Mouse (Mus musculus): ENCODE data around the gene Spire2. TPM values are rescaled to one million over a fixed set of nuclear protein-coding genes. Genes with fewer than 3 reads are reported as not detected.

Spire2 gene
- polyA plus RNA-seq, 1 experiment from 2014 or later = 0.95 TPM

DNA sequence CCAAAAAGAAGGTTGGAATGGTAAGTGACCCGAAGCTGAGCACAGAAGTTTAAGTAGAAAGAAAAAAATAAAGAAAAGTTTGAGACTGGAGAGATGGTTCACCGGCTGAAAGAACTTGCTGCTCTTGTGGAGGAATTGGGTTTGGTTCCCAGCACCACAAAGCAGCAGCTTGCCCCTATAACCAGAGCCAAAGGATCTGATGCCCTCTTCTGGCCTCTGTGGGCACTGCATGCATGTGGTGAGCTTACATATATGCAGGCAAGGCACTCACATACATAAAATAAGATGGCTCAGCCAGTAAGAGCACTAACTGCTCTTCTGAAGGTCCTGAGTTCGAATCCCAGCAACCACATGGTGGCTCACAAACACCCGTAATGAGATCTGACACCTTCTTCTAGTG, 7.6 kb downstream of the Spire2 start:
- Histone ChIP-seq H3K4me1 (ENCODE audit: control insufficient read depth, insufficient read depth, low read length) (no peaks in the 10 kb centered on the region), H3K9ac (ENCODE audit: low read length) (no peak overlapping the region), H3K36me3 (ENCODE audit: control insufficient read depth, insufficient read depth, low read length) (no peaks in the 10 kb centered on the region), H3K9me3 (ENCODE audit: control insufficient read depth, low read length) (no peaks in the 10 kb centered on the region), H3K4me2 (ENCODE audit: low read depth, severe bottlenecking) (no peak overlapping the region), H3K27me3 (ENCODE audit: control insufficient read depth, insufficient read depth, low read length) (no peaks in the 10 kb centered on the region), H3K4me3 (ENCODE audit: low read depth, low read length) (no peak overlapping the region), H3K27ac (replicated peaks; ENCODE audit: low read depth, low read length) (no peak overlapping the region)
- 95% methylated on average over 4 of the region's 4 CpGs for WGBS
- DNase-seq (ENCODE audit: low spot score) (peak; percentile 32), ATAC-seq (ENCODE audit: insufficient number of reproducible peaks, low FRiP score, low TSS enrichment, low read depth) (no peak)

DNA sequence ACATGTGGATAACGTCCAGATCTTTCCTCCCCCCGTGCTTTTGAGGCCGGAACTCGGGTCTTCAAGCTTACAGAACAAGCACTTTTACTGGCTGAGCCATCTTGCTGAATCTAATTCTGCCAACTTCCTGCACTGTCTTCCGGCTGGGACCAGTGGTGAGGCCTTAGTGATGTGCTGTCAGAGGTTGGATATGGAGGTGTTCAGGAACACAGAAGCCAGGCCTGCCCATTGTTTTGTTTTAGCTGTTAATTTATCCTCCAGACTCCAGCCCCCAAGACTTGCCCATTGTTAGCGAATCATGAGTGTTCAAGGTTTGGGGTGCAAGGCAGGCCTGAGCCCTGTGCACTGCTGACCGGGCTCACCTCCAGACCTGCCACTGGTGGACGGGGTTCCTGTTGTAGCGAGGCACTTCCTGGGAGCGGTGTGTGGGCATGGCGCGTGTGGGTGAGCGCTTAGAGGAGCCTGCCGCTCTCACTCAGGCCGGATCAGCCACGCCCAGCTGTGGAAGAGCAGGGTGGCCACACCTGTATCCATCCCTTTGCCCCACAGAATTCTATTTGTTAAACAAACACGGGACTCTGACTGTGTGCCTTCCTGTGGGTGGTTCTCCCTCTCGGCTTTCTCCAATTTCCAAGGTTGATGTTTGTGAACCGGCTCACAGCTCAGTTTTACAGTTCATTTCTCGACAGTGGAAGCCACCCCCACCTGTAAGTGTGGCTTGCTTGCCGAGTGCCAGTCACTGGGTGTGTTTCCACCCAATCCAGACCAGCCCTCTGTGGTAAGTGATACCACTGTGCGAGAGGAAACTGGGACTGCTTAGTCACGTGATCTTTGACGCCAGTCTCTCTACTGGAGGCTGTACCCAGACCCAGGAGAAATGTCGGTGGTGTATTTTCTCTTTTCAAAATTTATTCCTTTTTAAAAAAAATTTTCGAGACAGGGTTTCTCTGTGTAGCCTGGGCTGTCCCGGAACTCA, 8.8 kb downstream of the Spire2 start:
- Histone ChIP-seq H3K4me3 (ENCODE audit: low read depth, low read length) (no peak overlapping the region), H3K4me2 (ENCODE audit: low read depth, severe bottlenecking) (no peak overlapping the region), H3K27ac (replicated peaks; ENCODE audit: low read depth, low read length) (no peak overlapping the region), H3K36me3 (ENCODE audit: control insufficient read depth, insufficient read depth, low read length) (no peaks in the 10 kb centered on the region), H3K9me3 (ENCODE audit: control insufficient read depth, low read length) (no peaks in the 10 kb centered on the region), H3K9ac (ENCODE audit: low read length) (no peak overlapping the region), H3K4me1 (ENCODE audit: control insufficient read depth, insufficient read depth, low read length) (no peaks in the 10 kb centered on the region), H3K27me3 (ENCODE audit: control insufficient read depth, insufficient read depth, low read length) (no peaks in the 10 kb centered on the region)
- ATAC-seq (ENCODE audit: insufficient number of reproducible peaks, low FRiP score, low TSS enrichment, low read depth) (no peak), DNase-seq (ENCODE audit: low spot score) (no peak)
- WGBS = 86% methylated on average over 27 of the region's 27 CpGs

DNA sequence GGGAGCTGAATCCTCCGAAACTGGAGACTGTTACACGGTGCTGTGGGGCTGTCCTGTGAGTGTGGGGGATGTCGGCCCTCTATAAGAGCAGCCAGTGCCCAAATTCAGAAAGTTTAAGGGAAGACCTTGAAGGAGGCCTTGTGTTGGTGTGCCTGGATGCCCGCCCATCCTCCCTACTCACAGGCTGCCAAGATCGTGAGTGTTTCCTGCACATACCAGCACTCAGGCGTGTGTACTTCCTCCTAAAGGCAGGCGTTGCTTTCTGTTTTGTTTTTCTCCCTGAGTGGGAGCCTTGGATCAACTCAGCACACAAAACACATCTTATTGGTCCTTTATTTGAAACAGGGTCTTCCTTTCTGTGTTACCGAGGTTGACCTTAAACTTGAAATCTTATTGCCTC, 9.7 kb downstream of the Spire2 start:
- Histone ChIP-seq H3K36me3 (ENCODE audit: control insufficient read depth, insufficient read depth, low read length) (no peaks in the 10 kb centered on the region), H3K9me3 (ENCODE audit: control insufficient read depth, low read length) (no peaks in the 10 kb centered on the region), H3K27ac (replicated peaks; ENCODE audit: low read depth, low read length) (no peak overlapping the region), H3K9ac (ENCODE audit: low read length) (no peak overlapping the region), H3K27me3 (ENCODE audit: control insufficient read depth, insufficient read depth, low read length) (no peaks in the 10 kb centered on the region), H3K4me3 (ENCODE audit: low read depth, low read length) (no peak overlapping the region), H3K4me1 (ENCODE audit: control insufficient read depth, insufficient read depth, low read length) (no peaks in the 10 kb centered on the region), H3K4me2 (ENCODE audit: low read depth, severe bottlenecking) (no peak overlapping the region)
- DNase-seq (ENCODE audit: low spot score) (no peak), ATAC-seq (ENCODE audit: insufficient number of reproducible peaks, low FRiP score, low TSS enrichment, low read depth) (no peak)
- 85% methylated on average over 8 of the region's 8 CpGs for WGBS

DNA sequence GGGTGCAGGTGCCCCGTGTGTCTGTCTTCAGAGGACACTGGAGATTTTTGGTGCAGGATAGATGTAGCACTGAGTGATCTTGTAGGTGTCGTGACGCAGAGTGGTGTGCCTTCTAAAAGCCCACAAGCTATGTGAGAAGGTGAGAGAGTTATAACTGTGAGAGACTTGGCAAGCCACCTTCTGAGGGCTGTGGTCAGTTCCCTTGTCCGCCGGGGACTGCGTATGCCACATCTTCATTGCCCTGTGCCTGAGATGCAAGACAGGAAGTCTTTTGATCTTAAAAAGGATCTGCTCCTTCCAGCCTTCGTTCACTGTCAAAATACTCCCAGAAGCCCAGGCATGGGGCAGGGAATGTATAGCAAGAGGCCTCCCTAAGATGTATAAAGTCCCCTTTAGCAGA, 10.4 kb downstream of the Spire2 start:
- Histone ChIP-seq H3K27me3 (ENCODE audit: control insufficient read depth, insufficient read depth, low read length) (no peaks in the 10 kb centered on the region), H3K4me2 (ENCODE audit: low read depth, severe bottlenecking) (no peak overlapping the region), H3K27ac (replicated peaks; ENCODE audit: low read depth, low read length) (no peak overlapping the region), H3K9me3 (ENCODE audit: control insufficient read depth, low read length) (no peaks in the 10 kb centered on the region), H3K36me3 (ENCODE audit: control insufficient read depth, insufficient read depth, low read length) (no peaks in the 10 kb centered on the region), H3K4me3 (ENCODE audit: low read depth, low read length) (no peak overlapping the region), H3K4me1 (ENCODE audit: control insufficient read depth, insufficient read depth, low read length) (no peaks in the 10 kb centered on the region; the same call in 1 of the 2 replicates), H3K9ac (ENCODE audit: low read length) (no peak overlapping the region)
- no peak for ATAC-seq (ENCODE audit: insufficient number of reproducible peaks, low FRiP score, low TSS enrichment, low read depth)
- WGBS = 78% methylated on average over 7 of the region's 7 CpGs
- DNase-seq (ENCODE audit: low spot score) = no peak

DNA sequence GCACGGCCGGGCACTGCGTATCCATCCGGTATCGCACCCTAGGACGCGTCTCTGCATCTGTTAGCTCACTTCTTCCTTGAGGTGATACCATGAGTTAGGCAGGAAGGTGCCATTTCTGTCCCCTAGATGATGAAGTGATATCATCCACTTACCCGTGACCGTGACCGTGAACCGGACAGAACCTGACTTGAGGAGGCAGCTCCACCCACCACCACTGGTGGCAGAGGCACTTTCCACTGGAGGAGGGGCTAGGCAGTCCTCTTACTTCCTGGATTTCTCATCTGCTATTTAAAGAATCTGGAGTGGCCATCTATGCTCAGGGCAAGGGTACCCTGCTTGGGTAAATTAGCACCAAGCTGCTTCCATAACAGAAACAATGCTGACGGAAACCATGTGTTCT, 10.9 kb downstream of the Spire2 start:
- Histone ChIP-seq H3K27me3 (ENCODE audit: control insufficient read depth, insufficient read depth, low read length) (no peaks in the 10 kb centered on the region), H3K9ac (ENCODE audit: low read length) (no peak overlapping the region), H3K4me1 (ENCODE audit: control insufficient read depth, insufficient read depth, low read length) (no peaks in the 10 kb centered on the region; the same call in 1 of the 2 replicates), H3K27ac (replicated peaks; ENCODE audit: low read depth, low read length) (no peak overlapping the region), H3K9me3 (ENCODE audit: control insufficient read depth, low read length) (no peaks in the 10 kb centered on the region), H3K36me3 (ENCODE audit: control insufficient read depth, insufficient read depth, low read length) (no peaks in the 10 kb centered on the region), H3K4me3 (ENCODE audit: low read depth, low read length) (no peak overlapping the region), H3K4me2 (ENCODE audit: low read depth, severe bottlenecking) (no peak overlapping the region)
- ATAC-seq (ENCODE audit: insufficient number of reproducible peaks, low FRiP score, low TSS enrichment, low read depth) (no peak), DNase-seq (ENCODE audit: low spot score) (no peak)
- 90% methylated on average over 12 of the region's 12 CpGs for WGBS

DNA sequence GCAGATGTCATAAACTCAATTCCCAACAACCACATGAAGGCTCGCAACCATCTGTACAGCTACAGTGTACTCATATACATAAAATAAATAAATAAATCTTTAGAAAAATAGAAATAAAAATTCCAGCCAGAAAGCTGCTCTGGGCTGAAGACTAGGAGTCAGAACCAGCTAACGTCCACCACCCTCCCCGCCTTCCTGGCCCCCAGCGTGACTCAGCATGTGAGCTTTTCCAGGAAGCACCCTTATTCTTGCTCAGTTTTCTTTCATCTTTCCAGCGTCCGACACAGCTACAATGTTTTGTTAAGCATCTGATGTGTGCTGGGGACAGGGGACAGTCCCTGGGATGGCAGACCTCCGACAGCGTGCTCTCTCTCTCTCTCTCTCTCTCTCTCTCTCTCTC, 12.6 kb downstream of the Spire2 start:
- WGBS = 86% methylated on average over 8 of the region's 8 CpGs
- no peak for ATAC-seq (ENCODE audit: insufficient number of reproducible peaks, low FRiP score, low TSS enrichment, low read depth)
- Histone ChIP-seq H3K4me2 (ENCODE audit: low read depth, severe bottlenecking) (no peak overlapping the region), H3K9ac (ENCODE audit: low read length) (no peak overlapping the region), H3K4me1 (ENCODE audit: control insufficient read depth, insufficient read depth, low read length) (no peaks in the 10 kb centered on the region; the same call in 1 of the 2 replicates), H3K27me3 (ENCODE audit: control insufficient read depth, insufficient read depth, low read length) (no peaks in the 10 kb centered on the region), H3K27ac (replicated peaks; ENCODE audit: low read depth, low read length) (no peak overlapping the region), H3K9me3 (ENCODE audit: control insufficient read depth, low read length) (no peaks in the 10 kb centered on the region), H3K4me3 (ENCODE audit: low read depth, low read length) (no peak overlapping the region), H3K36me3 (ENCODE audit: control insufficient read depth, insufficient read depth, low read length) (no peaks in the 10 kb centered on the region)
- DNase-seq (ENCODE audit: low spot score) = no peak

DNA sequence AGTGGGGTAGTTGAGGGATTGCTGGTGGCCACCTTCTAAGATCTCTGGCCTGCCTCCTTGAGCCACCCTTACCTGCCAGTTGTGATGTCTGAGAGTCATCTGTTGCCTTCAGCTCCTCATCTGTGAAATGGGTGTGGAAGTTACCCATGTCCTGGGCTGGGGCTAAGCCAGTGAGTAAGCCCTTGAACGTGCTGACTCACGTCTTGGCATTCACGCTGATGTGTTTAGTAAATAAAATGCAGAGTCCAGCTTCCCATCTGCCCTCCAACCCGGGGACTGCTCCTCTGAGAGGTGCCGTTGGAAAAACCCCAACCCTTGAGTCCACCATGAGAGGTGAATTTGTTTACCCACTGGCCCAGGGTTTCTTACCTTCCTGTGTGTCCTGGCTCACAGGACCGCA, 13.3 kb downstream of the Spire2 start:
- H3K9ac ChIP-seq (ENCODE audit: low read length) = no peak overlapping the region
- no peaks in the 10 kb centered on the region for H3K9me3 ChIP-seq (ENCODE audit: control insufficient read depth, low read length)
- no peaks in the 10 kb centered on the region for H3K27me3 ChIP-seq (ENCODE audit: control insufficient read depth, insufficient read depth, low read length)
- H3K27ac ChIP-seq (replicated peaks; ENCODE audit: low read depth, low read length) = no peak overlapping the region
- H3K4me3 ChIP-seq (ENCODE audit: low read depth, low read length) = no peak overlapping the region
- no peak overlapping the region for H3K4me2 ChIP-seq (ENCODE audit: low read depth, severe bottlenecking)
- ATAC-seq (ENCODE audit: insufficient number of reproducible peaks, low FRiP score, low TSS enrichment, low read depth) (no peak), DNase-seq (ENCODE audit: low spot score) (no peak)
- 80% methylated on average over 6 of the region's 6 CpGs for WGBS
- H3K4me1 ChIP-seq (ENCODE audit: control insufficient read depth, insufficient read depth, low read length) = no peaks in the 10 kb centered on the region; the same call in 1 of the 2 replicates
- H3K36me3 ChIP-seq (ENCODE audit: control insufficient read depth, insufficient read depth, low read length) = no peaks in the 10 kb centered on the region

DNA sequence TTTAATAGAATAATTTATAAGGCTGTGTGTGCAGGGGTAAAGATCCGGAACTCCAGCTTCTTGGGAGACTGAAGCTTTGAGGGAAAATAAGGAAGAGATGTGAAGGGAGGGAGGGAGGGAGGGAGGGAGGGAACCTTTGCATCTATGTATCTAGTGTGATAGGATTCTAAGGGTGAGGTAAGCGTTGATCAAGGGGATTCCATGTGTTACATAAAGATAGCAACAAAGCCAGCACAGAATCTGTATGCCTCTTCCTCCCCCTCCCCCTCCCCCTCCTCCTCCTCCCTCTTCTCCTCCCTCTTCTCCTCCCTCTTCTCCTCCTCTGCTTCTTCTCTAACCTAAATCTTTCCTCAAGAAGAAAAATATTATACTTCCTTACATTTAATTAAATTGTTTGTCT, 14.8 kb downstream of the Spire2 start:
- no peaks in the 10 kb centered on the region for H3K9me3 ChIP-seq (ENCODE audit: control insufficient read depth, low read length)
- H3K36me3 ChIP-seq (ENCODE audit: control insufficient read depth, insufficient read depth, low read length) = no peaks in the 10 kb centered on the region
- no peak overlapping the region for H3K4me3 ChIP-seq (ENCODE audit: low read depth, low read length)
- WGBS = 83% methylated on average over 2 of the region's 2 CpGs
- H3K4me1 ChIP-seq (ENCODE audit: control insufficient read depth, insufficient read depth, low read length) = no peaks in the 10 kb centered on the region; the same call in 1 of the 2 replicates
- H3K4me2 ChIP-seq (ENCODE audit: low read depth, severe bottlenecking) = no peak overlapping the region
- no peaks in the 10 kb centered on the region for H3K27me3 ChIP-seq (ENCODE audit: control insufficient read depth, insufficient read depth, low read length)
- no peak overlapping the region for H3K27ac ChIP-seq (replicated peaks; ENCODE audit: low read depth, low read length)
- no peak overlapping the region for H3K9ac ChIP-seq (ENCODE audit: low read length)
- ATAC-seq (ENCODE audit: insufficient number of reproducible peaks, low FRiP score, low TSS enrichment, low read depth) (no peak), DNase-seq (ENCODE audit: low spot score) (no peak)
